Mouse (Mus musculus) liver, embryonic 18 days (tissue): Measurements from ENCODE around the gene Zfp990. TPM values are rescaled to one million over a fixed set of nuclear protein-coding genes. Genes with fewer than 3 reads are reported as not detected.

Source experiments
- polyA plus RNA-seq: library from polyadenylated mRNA; depleted of rRNA; stranded (reverse); fragments of >200 nt; gene quantifications from 2 replicates; pipeline ENCODE4 v1.2.3, GENCODE M21; 2012; rRNA removed

The Zfp990 gene
- not detected in 2 replicates for polyA plus RNA-seq

GRCm38 (mm10) chr4:145510459-145510858 lies at the start of gene Zfp990:
Gene Zfp990 (plus strand): TSS chr4:145510759.

GRCm38 (mm10) chr4:145585078-145585477 lies 74.5 kb downstream of the Zfp990 start, which contains the start of gene Gm13212:
Gene Gm13212 (plus strand): TSS chr4:145585166.

Other genes with a start within 250 kb of the Zfp990 start
- 0.06 and 0.07 TPM in 2 replicates for gene Tnfrsf8, start 195.6 kb upstream of the Zfp990 start, polyA plus RNA-seq
- 0.73 and 0.77 TPM in 2 replicates for gene Gm13212, start 74.4 kb downstream of the Zfp990 start, polyA plus RNA-seq
- not detected in 2 replicates for gene Zfp980, start 159.9 kb downstream of the Zfp990 start, polyA plus RNA-seq